ENCODE assay signal across 32 mouse cellular contexts in genomic region chr2:180300771-180301170, GRCm38 (mm10). TPM values are rescaled to one million over a fixed set of nuclear protein-coding genes. Genes with fewer than 3 reads are reported as not detected.
DNase-seq lines count a peak whose midpoint lies in the region; ATAC-seq lines count a peak whose summit lies in the region.
"Had no signal": no experiment of that assay in that cellular context is flagged by ENCODE, and none has a peak within 500 bp of the region (broad histone marks: within the 10 kb centered on the region; RNA-seq: fewer than 3 reads in every experiment).

No protein-coding gene starts in this region.

- no peak overlapping the region for H3K9ac ChIP-seq in lung, embryonic 16.5 days (ENCODE audit: low read length)
- H3K9ac ChIP-seq in intestine, embryonic 16.5 days (ENCODE audit: low read depth, low read length) = no peak overlapping the region
- H3K9ac ChIP-seq in liver, embryonic 13.5 days = no peak overlapping the region
- H3K9ac ChIP-seq: embryonic facial prominence, embryonic 13.5 days; forebrain, embryonic 15.5 days; heart, embryonic 12.5 days; hindbrain, embryonic 14.5 days; limb, embryonic 12.5 days; liver, embryonic 15.5 days; neural tube, embryonic 12.5 days had no signal

- H3K4me3 ChIP-seq in lung, embryonic 16.5 days (ENCODE audit: low read length) = no peak overlapping the region
- H3K4me3 ChIP-seq in intestine, embryonic 16.5 days (ENCODE audit: low read length) = no peak overlapping the region
- H3K4me3 ChIP-seq in liver, embryonic 13.5 days (replicated peaks) = no peak overlapping the region
- H3K4me3 ChIP-seq: embryonic facial prominence, embryonic 13.5 days; forebrain, embryonic 10.5 days; forebrain, embryonic 15.5 days; gastrocnemius, adult 2 months; heart, embryonic 12.5 days; limb, embryonic 12.5 days; liver, embryonic 15.5 days; midbrain, embryonic 10.5 days; myocyte; neural tube, embryonic 12.5 days had no signal

- 14% methylated on average over 5 of the region's 5 CpGs for WGBS in lung, embryonic 16.5 days
- 13% methylated on average over 5 of the region's 5 CpGs for WGBS in intestine, embryonic 16.5 days
- 7% methylated on average over 5 of the region's 5 CpGs for WGBS in liver, embryonic 13.5 days (ENCODE audit: insufficient replicate concordance)

- no peaks in the 10 kb centered on the region for H3K36me3 ChIP-seq in lung, embryonic 16.5 days (ENCODE audit: control insufficient read depth, insufficient read depth, low read length)
- H3K36me3 ChIP-seq in intestine, embryonic 16.5 days (ENCODE audit: control insufficient read depth, insufficient read depth, low read length) = no peaks in the 10 kb centered on the region
- no peaks in the 10 kb centered on the region for H3K36me3 ChIP-seq in liver, embryonic 13.5 days
- H3K36me3 ChIP-seq: embryonic facial prominence, embryonic 13.5 days; forebrain, embryonic 10.5 days; forebrain, embryonic 15.5 days; heart, embryonic 12.5 days; limb, embryonic 12.5 days; liver, embryonic 15.5 days; midbrain, embryonic 10.5 days; neural tube, embryonic 12.5 days had no signal

- H3K27ac ChIP-seq in lung, embryonic 16.5 days (ENCODE audit: low read length) = 0 out of 2 replicates have a peak overlapping the region, but pooled peaks have one; percentile 3
- H3K27ac ChIP-seq in intestine, embryonic 16.5 days (ENCODE audit: low read length) = peak overlapping the region; percentile 48
- no peak overlapping the region for H3K27ac ChIP-seq in liver, embryonic 13.5 days
- H3K27ac ChIP-seq: embryonic facial prominence, embryonic 13.5 days; forebrain, embryonic 10.5 days; forebrain, embryonic 15.5 days; gastrocnemius, adult 2 months; hindbrain, embryonic 14.5 days; limb, embryonic 12.5 days; liver, embryonic 15.5 days; midbrain, embryonic 10.5 days; neural tube, embryonic 12.5 days had no signal

- no peak for ATAC-seq in lung, embryonic 16.5 days (ENCODE audit: low read depth)
- ATAC-seq in intestine, embryonic 16.5 days = peak; percentile 83
- peak; percentile 64 for ATAC-seq in liver, embryonic 13.5 days (ENCODE audit: low read depth)
- ATAC-seq: forebrain, embryonic 15.5 days had no signal

- no peak overlapping the region for H3K4me2 ChIP-seq in lung, embryonic 16.5 days (ENCODE audit: low read depth, low read length)
- H3K4me2 ChIP-seq in intestine, embryonic 16.5 days (ENCODE audit: low read depth, low read length) = no peak overlapping the region
- H3K4me2 ChIP-seq in liver, embryonic 13.5 days = no peak overlapping the region
- H3K4me2 ChIP-seq: embryonic facial prominence, embryonic 13.5 days; forebrain, embryonic 15.5 days; heart, embryonic 12.5 days; hindbrain, embryonic 14.5 days; limb, embryonic 12.5 days; liver, embryonic 15.5 days; neural tube, embryonic 12.5 days had no signal

- no peaks in the 10 kb centered on the region for H3K27me3 ChIP-seq in lung, embryonic 16.5 days (ENCODE audit: control insufficient read depth, insufficient read depth, low read depth, low read length)
- no peaks in the 10 kb centered on the region for H3K27me3 ChIP-seq in intestine, embryonic 16.5 days (replicated peaks; ENCODE audit: control insufficient read depth, insufficient read depth, low read length)
- H3K27me3 ChIP-seq in liver, embryonic 13.5 days = no peaks in the 10 kb centered on the region
- H3K27me3 ChIP-seq: embryonic facial prominence, embryonic 13.5 days; forebrain, embryonic 15.5 days; heart, embryonic 12.5 days; liver, embryonic 15.5 days; neural tube, embryonic 12.5 days had no signal

- DNase-seq in lung, postnatal 10 days = no peak
- no peak for DNase-seq in liver, embryonic 13.5 days
- peak; percentile 53 for DNase-seq in yolk sac, embryonic 10.5 days (ENCODE audit: low spot score)
- no peak for DNase-seq in thymus, postnatal 36 days
- DNase-seq in retina, embryonic 14.5 days (ENCODE audit: low spot score) = no peak
- DNase-seq: adrenal gland, postnatal 25 days; cerebellum, adult 11-12 months; cerebellum, adult 9-11 months; gastrocnemius, adult 2 months; gastrocnemius, postnatal 36 days; heart, adult 18-20 months; kidney, adult 8-10 months; kidney, postnatal 14 days; lung, postnatal 14 days; right cerebral cortex, postnatal 4 days; thymus, adult 18-20 months; thymus, postnatal 25 days had no signal

- H3K9me3 ChIP-seq in lung, embryonic 16.5 days (ENCODE audit: control insufficient read depth, low read length) = no peaks in the 10 kb centered on the region
- H3K9me3 ChIP-seq in intestine, embryonic 16.5 days (ENCODE audit: control insufficient read depth, low read length) = no peaks in the 10 kb centered on the region
- H3K9me3 ChIP-seq in liver, embryonic 13.5 days (replicated peaks) = no peaks in the 10 kb centered on the region
- H3K9me3 ChIP-seq: forebrain, embryonic 10.5 days; forebrain, embryonic 15.5 days; limb, embryonic 12.5 days; liver, embryonic 15.5 days; midbrain, embryonic 10.5 days; neural tube, embryonic 12.5 days had no signal

- peaks cover 28% of the 10 kb centered on the region for H3K4me1 ChIP-seq in lung, embryonic 16.5 days (replicated peaks; ENCODE audit: control insufficient read depth, insufficient read depth, low read length)
- peaks cover 25% of the 10 kb centered on the region for H3K4me1 ChIP-seq in intestine, embryonic 16.5 days (ENCODE audit: control insufficient read depth, insufficient read depth, low read length)
- peaks cover 16% of the 10 kb centered on the region for H3K4me1 ChIP-seq in liver, embryonic 13.5 days (replicated peaks)
- H3K4me1 ChIP-seq: embryonic facial prominence, embryonic 13.5 days; forebrain, embryonic 10.5 days; forebrain, embryonic 15.5 days; limb, embryonic 12.5 days; midbrain, embryonic 10.5 days; neural tube, embryonic 12.5 days had no signal

RNA-seq across cellular contexts. Expression of gene Rbbp8nl, which starts 11.1 kb away (rescaled TPM):
- 2.7 and 2.8 TPM in 2 replicates for polyA plus RNA-seq in lung, embryonic 16.5 days (2015; fragmentation: Nextera tagmentation; extraction: Ambion mirVana)
- polyA plus RNA-seq in intestine, embryonic 16.5 days (2015; fragmentation: Nextera tagmentation; extraction: Ambion mirVana) = 2.5 TPM in 2 replicates
- not detected in 2 replicates for polyA plus RNA-seq in liver, embryonic 13.5 days (2015; fragmentation: Nextera tagmentation; extraction: Ambion mirVana)
- polyA plus RNA-seq: forebrain, embryonic 15.5 days; heart, embryonic 12.5 days; heart, postnatal 0 days; hindbrain, embryonic 14.5 days; liver, embryonic 15.5 days; midbrain, postnatal 0 days; myocyte had no signal

RNA-seq across cellular contexts. Expression of gene Cables2, which starts 27.5 kb away (rescaled TPM):
- 6.3 and 8.4 TPM in 2 replicates for polyA plus RNA-seq in lung, embryonic 16.5 days (2015; fragmentation: Nextera tagmentation; extraction: Ambion mirVana)
- 2.8 and 4.8 TPM in 2 replicates for polyA plus RNA-seq in intestine, embryonic 16.5 days (2015; fragmentation: Nextera tagmentation; extraction: Ambion mirVana)
- polyA plus RNA-seq in liver, embryonic 13.5 days (2015; fragmentation: Nextera tagmentation; extraction: Ambion mirVana) = 4.2 and 4.4 TPM in 2 replicates

RNA-seq across cellular contexts. Expression of gene Gata5, which starts 33.7 kb away (rescaled TPM):
- 23.2 and 25.3 TPM in 2 replicates for polyA plus RNA-seq in lung, embryonic 16.5 days (2015; fragmentation: Nextera tagmentation; extraction: Ambion mirVana)
- 10.3 and 11.6 TPM in 2 replicates for polyA plus RNA-seq in intestine, embryonic 16.5 days (2015; fragmentation: Nextera tagmentation; extraction: Ambion mirVana)
- 0.76 and 0.90 TPM in 2 replicates for polyA plus RNA-seq in liver, embryonic 13.5 days (2015; fragmentation: Nextera tagmentation; extraction: Ambion mirVana)
- polyA plus RNA-seq: embryonic facial prominence, embryonic 13.5 days; forebrain, embryonic 10.5 days; forebrain, embryonic 15.5 days; frontal cortex, adult 2 months; midbrain, postnatal 0 days; myocyte; neural tube, embryonic 12.5 days had no signal

RNA-seq across cellular contexts. Expression of gene Rps21, which starts 43.6 kb away (rescaled TPM):
- 455 and 526 TPM in 2 replicates for polyA plus RNA-seq in lung, embryonic 16.5 days (2015; fragmentation: Nextera tagmentation; extraction: Ambion mirVana)
- polyA plus RNA-seq in intestine, embryonic 16.5 days (2015; fragmentation: Nextera tagmentation; extraction: Ambion mirVana) = 471 and 487 TPM in 2 replicates
- 525 and 552 TPM in 2 replicates for polyA plus RNA-seq in liver, embryonic 13.5 days (2015; fragmentation: Nextera tagmentation; extraction: Ambion mirVana)
